Mouse (Mus musculus) cerebellum, adult 8-10 months (tissue): ENCODE measurements at regions not wholly inside any gene's neighbourhood (a gene's known extent, or its start where the extent isn't known, plus 50 kb on each side); places are given as distances from the start of the nearest gene placed in this dataset.
"Not testable (repeated sequence)": the region's sequence is repeated elsewhere in the genome, so short reads cannot be mapped to it uniquely, and the experiment has no call there.

ENCODE experiments used
- DNase-seq: peaks from one replicate; pipeline ENCODE4 v3.0.0; 2022

DNA sequence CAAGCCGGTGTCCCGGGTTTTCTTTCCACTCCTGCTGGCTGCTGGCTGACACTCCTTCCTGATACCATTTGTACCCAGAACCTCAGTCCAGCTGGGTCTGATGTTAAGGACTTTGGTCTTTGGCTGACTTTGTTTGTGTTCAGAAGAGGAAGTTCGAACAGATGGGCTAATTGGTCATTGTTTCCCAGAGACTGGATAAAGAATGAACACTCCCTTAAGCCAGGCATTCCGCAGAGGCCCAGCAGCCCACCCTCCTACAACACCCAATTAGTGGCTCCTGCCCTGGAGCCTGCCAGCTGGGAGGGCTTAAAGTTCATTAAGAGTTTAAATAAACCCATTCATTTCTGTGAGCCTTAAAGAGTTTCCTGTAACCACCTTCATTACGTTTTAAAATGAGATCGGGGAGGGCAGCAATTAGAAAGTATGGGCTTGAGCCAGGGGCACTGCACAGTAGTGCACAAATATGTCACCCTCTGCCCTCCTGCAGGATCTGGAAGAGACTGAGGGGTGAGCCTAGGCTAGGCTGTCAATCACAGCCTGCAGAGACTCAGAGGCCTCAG lies 257.9 kb downstream of the Ajap1 start:
- no peak for DNase-seq

DNA sequence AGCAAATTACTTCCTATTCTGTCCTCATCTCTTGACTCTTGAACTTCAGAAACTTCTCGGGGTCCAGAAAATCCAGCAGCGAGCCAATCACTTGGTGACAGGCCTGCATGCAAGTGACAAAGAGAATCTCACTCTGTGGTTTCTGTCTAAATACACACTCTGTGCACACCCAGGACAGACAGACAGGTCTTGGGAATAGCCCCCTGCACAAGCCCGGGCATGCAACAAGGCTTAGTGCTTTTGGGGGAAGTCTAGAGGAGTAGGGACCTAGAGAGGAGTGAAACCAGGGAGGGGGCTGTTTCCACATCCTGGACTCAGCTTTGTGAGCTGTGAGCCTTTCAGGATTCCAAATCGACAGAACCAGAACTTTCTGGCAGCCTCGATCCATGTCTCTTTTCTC lies 259.6 kb downstream of the Ajap1 start:
- DNase-seq, result no peak

GRCm38 (mm10) chr4:153220485-153220884 lies 262.1 kb downstream of the Ajap1 start:
- DNase-seq, result no peak

GRCm38 (mm10) chr4:153220074-153220473 lies 262.5 kb downstream of the Ajap1 start:
- no peak for DNase-seq

- no peak for DNase-seq
Measured at GRCm38 (mm10) chr4:153217541-153217980, 265.1 kb downstream of the Ajap1 start.

DNA sequence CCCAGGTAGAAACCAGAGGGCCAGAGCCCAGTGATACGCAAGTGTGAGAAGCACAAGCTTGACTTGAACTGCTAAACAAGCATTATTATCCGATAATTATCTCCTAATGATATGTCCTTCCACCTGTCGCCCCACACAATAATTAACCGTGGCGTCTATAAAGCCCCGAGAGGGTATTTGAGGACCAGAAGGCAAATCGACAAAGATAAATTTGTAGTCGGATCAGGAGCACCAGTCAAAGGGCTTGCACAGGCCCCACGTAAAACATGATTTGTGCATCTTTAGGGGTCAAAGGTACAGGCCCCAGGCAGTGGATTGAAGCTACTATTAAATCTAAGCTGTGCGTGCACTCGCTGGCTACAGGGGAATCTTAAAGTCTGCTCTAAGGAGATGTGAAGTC lies 270.5 kb downstream of the Ajap1 start:
- no peak for DNase-seq

- no peak for DNase-seq
Measured at GRCm38 (mm10) chr4:153208822-153209221, 273.8 kb downstream of the Ajap1 start.

GRCm38 (mm10) chr4:153208215-153208614 lies 274.4 kb downstream of the Ajap1 start:
- no peak for DNase-seq

DNA sequence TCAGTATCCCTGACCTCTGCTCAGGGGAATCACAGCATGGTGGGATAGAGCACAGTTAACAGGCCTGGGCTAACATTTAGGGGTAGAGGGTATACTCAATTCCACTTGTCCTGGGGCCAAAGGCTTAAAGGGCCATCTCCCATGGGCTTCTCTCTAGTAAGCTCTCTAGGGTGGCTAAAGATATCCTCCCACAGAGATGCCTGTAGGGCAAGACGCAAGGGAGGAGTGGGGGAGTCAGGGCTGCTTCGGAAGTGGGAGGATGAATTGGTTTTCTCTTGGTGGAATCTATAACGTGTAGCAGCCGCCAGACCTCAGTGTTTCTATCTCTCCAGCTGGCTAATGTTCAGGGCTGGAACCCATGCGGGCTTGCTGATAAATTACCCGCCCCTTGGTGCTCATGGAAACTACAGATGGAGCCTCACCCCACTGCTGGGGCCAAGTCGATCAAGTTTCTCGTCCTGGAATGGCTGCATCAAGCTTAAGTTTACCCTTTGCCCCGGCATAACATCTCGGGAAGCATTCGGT lies 275.0 kb downstream of the Ajap1 start:
- no peak for DNase-seq

- no peak for DNase-seq
Measured at GRCm38 (mm10) chr4:153206789-153207457, 275.7 kb downstream of the Ajap1 start.

DNA sequence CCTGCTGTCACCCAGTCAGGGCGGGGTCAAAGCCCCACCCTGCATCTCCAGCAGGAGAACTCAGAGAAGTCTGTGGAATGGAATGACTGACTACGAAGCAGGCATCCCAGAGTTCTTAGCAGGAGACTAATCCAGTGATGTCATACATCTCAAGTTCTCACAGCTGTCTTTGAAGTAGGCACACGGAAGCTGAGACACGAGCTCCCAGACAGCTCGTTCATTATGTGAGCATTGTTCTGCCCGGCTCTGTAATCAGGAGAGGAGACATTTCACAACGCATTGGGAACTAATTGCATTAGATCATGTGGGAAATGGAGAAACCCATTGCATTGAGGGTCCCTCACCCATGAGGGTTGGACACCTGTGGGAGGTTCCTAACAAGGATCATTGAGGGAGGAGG lies 277.8 kb downstream of the Ajap1 start:
- DNase-seq, result no peak

DNA sequence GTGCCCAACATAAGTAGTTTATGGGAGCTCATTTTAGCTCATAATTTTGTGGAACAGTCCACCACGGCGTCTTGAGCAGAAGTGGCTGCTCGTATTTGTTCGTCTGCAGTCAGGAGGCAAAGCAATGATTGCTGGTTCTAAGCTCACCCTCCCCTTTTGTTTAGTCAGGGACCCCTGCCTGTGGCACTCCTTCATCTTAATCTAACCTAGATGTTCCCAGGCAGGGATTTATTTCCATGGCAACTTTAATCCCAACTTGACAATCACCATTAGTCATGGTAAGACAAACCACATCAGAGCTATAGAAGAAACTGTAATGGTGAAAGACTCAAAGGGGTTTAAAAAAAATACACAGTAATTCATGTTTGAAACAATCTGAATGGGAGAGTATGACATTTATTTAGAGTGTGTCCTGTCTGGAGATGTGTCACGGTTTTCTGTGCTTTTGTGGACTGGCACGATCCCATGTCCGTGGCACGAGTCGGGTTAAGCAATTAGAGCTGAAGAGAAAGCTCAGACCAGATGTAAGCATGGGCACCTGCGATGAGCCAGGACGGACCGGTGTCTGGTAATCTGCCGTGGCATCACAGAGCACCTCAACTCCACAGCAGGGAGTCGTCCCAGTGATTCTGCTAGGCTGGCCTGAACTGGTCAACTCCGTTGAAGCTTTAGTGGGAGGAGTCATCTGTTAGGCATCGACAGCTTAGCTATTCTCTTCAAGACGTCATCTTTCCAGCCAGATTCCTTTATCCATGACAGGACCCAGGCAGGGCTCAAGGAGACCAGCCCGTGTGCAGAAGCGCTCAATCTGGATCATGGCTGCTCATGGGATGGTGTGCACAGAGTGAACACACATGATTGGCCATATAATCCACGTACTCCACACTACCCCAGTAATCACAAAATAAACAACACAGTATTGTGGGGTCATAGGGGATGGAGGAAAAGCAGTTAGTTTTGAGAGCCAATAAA lies 281.5 kb downstream of the Ajap1 start:
- no peak for DNase-seq

- DNase-seq, result no peak
Measured at GRCm38 (mm10) chr4:153189485-153189884, 293.1 kb downstream of the Ajap1 start.

GRCm38 (mm10) chr4:153188504-153189031 lies 294.0 kb downstream of the Ajap1 start:
- DNase-seq, result no peak

DNA sequence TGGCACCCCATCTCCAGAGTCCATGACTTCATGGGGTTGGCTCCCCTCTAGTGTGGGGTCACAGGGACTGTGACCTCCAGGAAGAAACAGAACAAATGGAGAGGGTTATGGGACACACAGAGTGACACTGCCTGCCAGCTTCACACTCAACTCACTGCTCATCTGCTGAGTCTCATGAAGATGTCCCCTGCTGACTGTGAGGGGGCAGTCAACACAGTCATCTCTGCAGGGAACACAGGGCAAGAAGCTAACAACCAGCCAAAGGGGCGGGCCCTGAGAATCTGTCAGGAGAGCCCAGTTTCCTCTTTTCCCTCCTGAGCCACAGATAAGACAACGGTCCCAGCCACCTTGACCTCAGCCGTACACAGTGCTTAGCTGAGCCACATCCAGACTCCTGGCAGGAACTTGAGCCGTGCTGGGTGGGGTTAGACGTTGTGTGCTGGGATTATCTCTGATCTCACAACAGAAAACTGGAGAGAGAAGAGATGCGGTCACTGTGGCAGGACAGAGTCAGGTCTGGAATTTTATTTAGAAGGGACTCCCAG lies 294.6 kb downstream of the Ajap1 start:
- DNase-seq, result no peak

- no peak for DNase-seq
Measured at GRCm38 (mm10) chr4:153177496-153177895, 305.1 kb downstream of the Ajap1 start.

DNA sequence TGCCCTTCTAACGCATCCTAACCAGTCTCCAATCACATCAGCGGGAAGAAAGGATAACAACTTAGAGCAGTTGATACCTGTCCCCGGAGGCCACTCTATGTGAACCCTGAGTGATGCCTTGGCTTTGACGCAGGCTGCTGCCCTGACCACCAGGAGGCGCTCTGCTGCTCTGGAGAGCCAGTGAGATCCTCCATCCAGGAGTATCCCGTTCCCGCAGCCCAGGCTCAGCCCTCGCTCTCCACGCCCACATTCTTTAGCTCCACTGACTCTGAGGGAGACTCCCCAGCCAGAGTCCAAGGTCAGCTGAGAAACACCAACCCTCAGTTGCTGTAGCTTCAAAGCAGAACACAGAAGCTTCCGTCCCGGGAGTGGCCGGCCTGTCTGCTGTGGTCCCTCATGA lies 307.0 kb downstream of the Ajap1 start:
- DNase-seq, result peak; percentile 5

DNA sequence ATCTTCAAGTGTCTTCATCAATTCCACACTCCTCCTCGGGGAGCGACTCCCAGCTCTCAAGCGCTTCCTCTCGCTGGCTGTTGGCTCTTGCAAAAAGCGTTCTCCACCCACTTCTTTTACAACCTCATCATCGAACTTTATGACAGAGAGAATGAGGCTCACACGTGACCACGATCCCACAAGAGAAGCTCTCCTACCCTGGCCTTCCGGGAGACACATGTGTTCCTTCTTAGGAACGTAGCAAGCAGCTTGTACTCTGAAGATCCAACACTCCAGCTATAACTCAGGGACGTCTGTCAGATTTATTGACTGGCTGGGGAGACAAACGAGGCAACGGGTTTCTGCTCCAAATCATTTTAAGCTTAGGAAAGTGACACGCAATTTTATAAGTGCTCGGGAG lies 307.5 kb downstream of the Ajap1 start:
- no peak for DNase-seq

DNA sequence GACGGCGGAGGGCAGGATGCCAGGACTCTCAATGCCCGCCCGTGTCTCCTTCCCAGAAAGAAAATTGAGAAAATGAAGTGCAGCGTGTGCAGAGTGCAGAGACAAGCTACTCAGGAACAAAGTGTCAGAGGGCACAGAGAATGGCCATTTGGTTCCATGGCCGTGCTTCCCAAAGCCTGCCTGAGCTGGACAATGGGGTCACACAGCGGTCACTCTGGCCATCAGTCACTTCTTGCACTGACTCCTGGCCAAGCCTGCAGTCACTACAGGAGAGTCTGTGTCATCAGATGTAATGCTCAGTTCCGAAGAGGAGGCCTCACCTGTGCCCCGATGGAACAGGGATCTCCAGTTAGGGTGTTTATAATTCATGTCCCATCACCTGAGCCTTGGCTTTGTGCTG lies 312.6 kb downstream of the Ajap1 start:
- DNase-seq, result no peak

DNA sequence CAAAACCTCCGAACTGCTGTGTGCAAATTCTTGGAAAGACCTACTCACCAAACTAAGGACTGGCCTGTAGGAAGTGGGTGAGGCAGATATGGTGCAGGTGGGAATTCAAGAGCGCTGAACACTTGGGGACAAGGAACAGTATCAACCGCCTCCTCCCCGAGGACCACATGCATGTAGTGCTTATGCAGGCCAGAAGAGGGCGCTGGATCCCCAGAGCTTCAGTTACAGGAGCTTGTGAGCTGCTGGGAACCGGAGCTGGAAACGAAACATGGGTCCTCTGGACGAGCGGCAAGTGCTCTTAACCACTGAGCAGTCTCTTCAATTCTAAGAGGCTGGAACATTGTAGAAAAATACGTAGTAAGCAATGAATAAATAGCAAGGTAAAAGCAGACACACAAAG lies 317.8 kb downstream of the Ajap1 start:
- no peak for DNase-seq

GRCm38 (mm10) chr4:153160115-153160514 lies 322.5 kb downstream of the Ajap1 start:
- DNase-seq, result no peak

DNA sequence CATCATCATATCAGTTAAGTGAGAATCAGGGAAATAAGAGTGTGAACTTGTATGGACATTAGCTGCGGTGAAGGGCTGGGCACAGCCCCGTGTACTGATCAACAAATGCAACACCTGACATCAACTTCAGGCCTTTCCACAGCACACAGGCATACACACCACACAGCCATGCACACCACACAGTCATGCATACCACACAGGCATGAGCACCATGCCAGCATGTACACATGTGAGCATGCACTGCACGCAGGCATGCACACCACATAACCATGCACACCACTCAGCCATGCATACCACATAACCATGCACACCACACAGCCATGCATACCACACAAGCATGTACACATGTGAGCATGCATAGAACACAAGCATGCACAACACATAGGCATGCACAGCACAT lies 325.0 kb downstream of the Ajap1 start:
- DNase-seq, result no peak

GRCm38 (mm10) chr4:153152923-153153322 lies 329.7 kb downstream of the Ajap1 start:
- DNase-seq, result not testable (repeated sequence)
